Mouse (Mus musculus) neural tube, embryonic 12.5 days (tissue): ENCODE measurements at regions not wholly inside any gene's neighbourhood (a gene's known extent, or its start where the extent isn't known, plus 50 kb on each side); places are given as distances from the start of the nearest gene placed in this dataset.

ENCODE experiments used
- ATAC-seq: fragments of 200-750 bp; cut with Nextera tagmentation; 2 replicates; pipeline ENCODE4 v1.8.0; 2017; ENCODE audit warnings: low read depth, mild to moderate bottlenecking, moderate TSS enrichment, moderate library complexity; ENCODE audit not compliant: low FRiP score
- H3K27ac ChIP-seq: fragments of 300-500 bp; sonication (generic); 2 replicates; pipeline ENCODE4 v1.5.1; 2016
- H3K27me3 ChIP-seq: fragments of 300-500 bp; sonication (generic); replicated peaks from 2 replicates; pipeline ENCODE4 v1.6.1; 2016; ENCODE audit warnings: mild to moderate bottlenecking
- H3K36me3 ChIP-seq: fragments of 300-500 bp; sonication (generic); 2 replicates; pipeline ENCODE4 v1.6.1; 2016; ENCODE audit warnings: mild to moderate bottlenecking
- H3K4me1 ChIP-seq: fragments of 300-500 bp; sonication (generic); 2 replicates; pipeline ENCODE4 v1.6.1; 2016
- H3K4me2 ChIP-seq: fragments of 300-500 bp; sonication (generic); replicated peaks from 2 replicates; pipeline ENCODE4 v1.6.1; 2016; ENCODE audit warnings: mild to moderate bottlenecking
- H3K4me3 ChIP-seq: fragments of 300-500 bp; sonication (generic); 2 replicates; pipeline ENCODE4 v1.5.1; 2016
- H3K9ac ChIP-seq: fragments of 300-500 bp; sonication (generic); 2 replicates; pipeline ENCODE4 v1.6.1; 2016; ENCODE audit warnings: mild to moderate bottlenecking
- H3K9me3 ChIP-seq: fragments of 300-500 bp; sonication (generic); 2 replicates; pipeline ENCODE4 v1.6.1; 2016; ENCODE audit warnings: mild to moderate bottlenecking
- WGBS: fragments of 180-500 bp; shearing (Covaris S2); methylation state at CpG from one replicate; pipeline ENCODE4 v1.1.7; 2016; 5-methylcytosine and 5-hydroxymethylcytosine counted together

GRCm38 (mm10) chr16:76680061-76680911, 306.7 kb upstream of the Nrip1 start:
- H3K9me3 ChIP-seq = 0 out of 2 replicates have a peak, but pooled peaks cover 10% of the 10 kb centered on the region
- ATAC-seq = no peak
- WGBS = 76% methylated on average over 19 of the region's 19 CpGs
- H3K27me3 ChIP-seq = no peaks in the 10 kb centered on the region
- H3K4me1 ChIP-seq = no peaks in the 10 kb centered on the region
- H3K36me3 ChIP-seq = no peaks in the 10 kb centered on the region
- H3K4me3 ChIP-seq = no peak overlapping the region
- H3K27ac ChIP-seq = no peak overlapping the region
- no peak overlapping the region for H3K9ac ChIP-seq
- H3K4me2 ChIP-seq = no peak overlapping the region; the same call in 1 of the 2 replicates

- H3K9ac ChIP-seq = no peak overlapping the region
- no peak for ATAC-seq
These were observed 305.3 kb upstream of the Nrip1 start for GRCm38 (mm10) chr16:76678885-76679284.

GRCm38 (mm10) chr16:76669795-76670194, 296.2 kb upstream of the Nrip1 start:
- no peak overlapping the region for H3K4me3 ChIP-seq
- no peaks in the 10 kb centered on the region for H3K36me3 ChIP-seq
- no peaks in the 10 kb centered on the region for H3K27me3 ChIP-seq
- H3K9ac ChIP-seq = no peak overlapping the region
- no peaks in the 10 kb centered on the region for H3K9me3 ChIP-seq
- H3K27ac ChIP-seq = no peak overlapping the region
- no peak for ATAC-seq
- H3K4me1 ChIP-seq = no peaks in the 10 kb centered on the region
- WGBS = 94% methylated on average over 4 of the region's 4 CpGs
- H3K4me2 ChIP-seq = no peak overlapping the region

More at GRCm38 (mm10) chr16:76678885-76679284, 305.3 kb upstream of the Nrip1 start:
- no peaks in the 10 kb centered on the region for H3K4me1 ChIP-seq
- H3K4me2 ChIP-seq = no peak overlapping the region
- 84% methylated on average over 3 of the region's 3 CpGs for WGBS
- 0 out of 2 replicates have a peak, but pooled peaks cover 10% of the 10 kb centered on the region for H3K9me3 ChIP-seq
- no peak overlapping the region for H3K4me3 ChIP-seq
- H3K27me3 ChIP-seq = no peaks in the 10 kb centered on the region
- no peaks in the 10 kb centered on the region for H3K36me3 ChIP-seq
- no peak overlapping the region for H3K27ac ChIP-seq

- H3K36me3 ChIP-seq = no peaks in the 10 kb centered on the region
- H3K27me3 ChIP-seq = no peaks in the 10 kb centered on the region
These were observed 293.4 kb upstream of the Nrip1 start for GRCm38 (mm10) chr16:76667046-76667445.

GRCm38 (mm10) chr16:76655106-76655505, 281.5 kb upstream of the Nrip1 start:
- Histone ChIP-seq H3K27me3 (no peaks in the 10 kb centered on the region), H3K4me1 (no peaks in the 10 kb centered on the region), H3K4me2 (no peak overlapping the region), H3K36me3 (no peaks in the 10 kb centered on the region), H3K9ac (no peak overlapping the region), H3K9me3 (no peaks in the 10 kb centered on the region), H3K27ac (no peak overlapping the region), H3K4me3 (no peak overlapping the region)
- ATAC-seq = no peak
- WGBS = 10% methylated on average over 3 of the region's 3 CpGs

More at GRCm38 (mm10) chr16:76667046-76667445, 293.4 kb upstream of the Nrip1 start:
- no peak for ATAC-seq
- no peak overlapping the region for H3K4me2 ChIP-seq
- H3K4me3 ChIP-seq = no peak overlapping the region
- H3K4me1 ChIP-seq = no peaks in the 10 kb centered on the region
- H3K9me3 ChIP-seq = no peaks in the 10 kb centered on the region
- WGBS = 44% methylated on average over 3 of the region's 3 CpGs
- H3K27ac ChIP-seq = no peak overlapping the region
- H3K9ac ChIP-seq = no peak overlapping the region

GRCm38 (mm10) chr16:76644281-76644680, 270.7 kb upstream of the Nrip1 start:
- Histone ChIP-seq H3K4me2 (no peak overlapping the region), H3K4me3 (no peak overlapping the region), H3K27me3 (no peaks in the 10 kb centered on the region), H3K9ac (no peak overlapping the region), H3K27ac (no peak overlapping the region), H3K9me3 (no peaks in the 10 kb centered on the region), H3K4me1 (no peaks in the 10 kb centered on the region), H3K36me3 (no peaks in the 10 kb centered on the region)
- no peak for ATAC-seq
- 89% methylated on average over 6 of the region's 6 CpGs for WGBS

GRCm38 (mm10) chr16:76643801-76644200, 270.2 kb upstream of the Nrip1 start:
- no peak for ATAC-seq
- no peak overlapping the region for H3K9ac ChIP-seq
- WGBS = 94% methylated on average over 9 of the region's 9 CpGs
- no peaks in the 10 kb centered on the region for H3K9me3 ChIP-seq
- H3K27ac ChIP-seq = no peak overlapping the region
- no peaks in the 10 kb centered on the region for H3K36me3 ChIP-seq
- no peak overlapping the region for H3K4me2 ChIP-seq
- no peak overlapping the region for H3K4me3 ChIP-seq
- no peaks in the 10 kb centered on the region for H3K27me3 ChIP-seq
- no peaks in the 10 kb centered on the region for H3K4me1 ChIP-seq

- Histone ChIP-seq H3K4me2 (no peak overlapping the region), H3K27me3 (no peaks in the 10 kb centered on the region), H3K4me3 (no peak overlapping the region), H3K27ac (no peak overlapping the region), H3K9me3 (no peaks in the 10 kb centered on the region), H3K9ac (no peak overlapping the region), H3K4me1 (no peaks in the 10 kb centered on the region), H3K36me3 (no peaks in the 10 kb centered on the region)
- 56% methylated on average over 9 of the region's 9 CpGs for WGBS
- no peak for ATAC-seq
These were observed 261.5 kb upstream of the Nrip1 start for GRCm38 (mm10) chr16:76635169-76635568.

GRCm38 (mm10) chr16:76634196-76634698, 260.6 kb upstream of the Nrip1 start:
- H3K9ac ChIP-seq = no peak overlapping the region
- H3K9me3 ChIP-seq = no peaks in the 10 kb centered on the region
- no peak for ATAC-seq
- no peaks in the 10 kb centered on the region for H3K27me3 ChIP-seq
- H3K4me1 ChIP-seq = no peaks in the 10 kb centered on the region
- 81% methylated on average over 4 of the region's 4 CpGs for WGBS
- no peak overlapping the region for H3K4me2 ChIP-seq
- no peak overlapping the region for H3K27ac ChIP-seq
- no peaks in the 10 kb centered on the region for H3K36me3 ChIP-seq
- no peak overlapping the region for H3K4me3 ChIP-seq

GRCm38 (mm10) chr16:76626142-76626541, 252.5 kb upstream of the Nrip1 start:
- no peak overlapping the region for H3K4me2 ChIP-seq
- H3K4me3 ChIP-seq = no peak overlapping the region
- 72% methylated on average over 4 of the region's 4 CpGs for WGBS
- H3K27ac ChIP-seq = no peak overlapping the region
- H3K4me1 ChIP-seq = no peaks in the 10 kb centered on the region
- H3K9me3 ChIP-seq = no peaks in the 10 kb centered on the region
- no peak for ATAC-seq
- H3K9ac ChIP-seq = no peak overlapping the region
- no peaks in the 10 kb centered on the region for H3K36me3 ChIP-seq
- no peaks in the 10 kb centered on the region for H3K27me3 ChIP-seq

GRCm38 (mm10) chr16:76621715-76622114, 248.1 kb upstream of the Nrip1 start:
- Histone ChIP-seq H3K4me3 (no peak overlapping the region), H3K9ac (no peak overlapping the region), H3K27me3 (no peaks in the 10 kb centered on the region), H3K4me2 (no peak overlapping the region), H3K27ac (no peak overlapping the region), H3K36me3 (no peaks in the 10 kb centered on the region), H3K9me3 (no peaks in the 10 kb centered on the region), H3K4me1 (no peaks in the 10 kb centered on the region)
- no peak for ATAC-seq
- WGBS = 53% methylated on average over 8 of the region's 8 CpGs

- no peak for ATAC-seq
- no peaks in the 10 kb centered on the region for H3K27me3 ChIP-seq
- no peaks in the 10 kb centered on the region for H3K36me3 ChIP-seq
- H3K4me2 ChIP-seq = no peak overlapping the region
- H3K4me3 ChIP-seq = no peak overlapping the region
- H3K27ac ChIP-seq = no peak overlapping the region
- 87% methylated on average over 7 of the region's 7 CpGs for WGBS
- no peak overlapping the region for H3K9ac ChIP-seq
- H3K4me1 ChIP-seq = no peaks in the 10 kb centered on the region
- H3K9me3 ChIP-seq = no peaks in the 10 kb centered on the region
These were observed 244.7 kb upstream of the Nrip1 start for GRCm38 (mm10) chr16:76618295-76618694.

- Histone ChIP-seq H3K36me3 (no peaks in the 10 kb centered on the region), H3K27ac (no peak overlapping the region), H3K4me2 (no peak overlapping the region), H3K9me3 (no peaks in the 10 kb centered on the region), H3K27me3 (no peaks in the 10 kb centered on the region), H3K4me1 (no peaks in the 10 kb centered on the region), H3K4me3 (no peak overlapping the region), H3K9ac (no peak overlapping the region)
- no peak for ATAC-seq
These were observed 237.4 kb upstream of the Nrip1 start for GRCm38 (mm10) chr16:76611061-76611460.
